In the genomic region with DNA sequence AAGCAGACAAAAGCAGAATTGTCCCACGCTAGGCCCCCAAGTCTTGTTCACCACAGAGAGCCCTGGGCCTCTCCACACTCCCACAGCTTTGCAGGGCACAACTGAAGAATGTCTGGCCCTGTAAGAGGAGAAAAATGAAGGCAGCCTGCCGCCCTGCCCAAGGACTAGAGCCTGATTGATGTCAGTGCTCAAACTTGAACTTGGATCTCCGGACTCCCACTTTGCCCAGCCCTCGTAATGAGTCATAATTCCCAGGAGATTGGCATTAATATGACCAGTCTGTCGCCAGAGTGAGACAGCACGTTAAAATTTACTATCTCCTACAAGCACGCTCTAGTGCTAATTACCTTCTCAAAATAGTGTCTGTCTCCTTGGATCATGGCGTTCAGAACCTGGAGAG, we compare ENCODE assay signal across 23 mouse cellular contexts. TPM values are rescaled to one million over a fixed set of nuclear protein-coding genes. Genes with fewer than 3 reads are reported as not detected.
DNase-seq lines count a peak whose midpoint lies in the region.
"Had no signal": no experiment of that assay in that cellular context is flagged by ENCODE, and none has a peak within 500 bp of the region (broad histone marks: within the 10 kb centered on the region; RNA-seq: fewer than 3 reads in every experiment).

No protein-coding gene starts in this region.

- H3K4me1 ChIP-seq in heart, embryonic 10.5 days, result peaks cover 8% of the 10 kb centered on the region; the same call in 1 of the 2 replicates
- H3K4me1 ChIP-seq: embryonic facial prominence, embryonic 15.5 days; heart, embryonic 15.5 days had no signal

- no peak overlapping the region for H3K27ac ChIP-seq in heart, embryonic 10.5 days
- H3K27ac ChIP-seq: embryonic facial prominence, embryonic 15.5 days; forebrain, embryonic 15.5 days; heart, embryonic 15.5 days had no signal

- H3K4me3 ChIP-seq in heart, embryonic 10.5 days, result no peak overlapping the region
- H3K4me3 ChIP-seq: embryonic facial prominence, embryonic 15.5 days; forebrain, embryonic 15.5 days; heart, embryonic 15.5 days had no signal

- H3K27me3 ChIP-seq in heart, embryonic 10.5 days (ENCODE audit: insufficient read depth, poor library complexity, severe bottlenecking), result no peaks in the 10 kb centered on the region
- H3K27me3 ChIP-seq: CH12.LX; embryonic facial prominence, embryonic 15.5 days; forebrain, embryonic 15.5 days; heart, embryonic 15.5 days had no signal

- no peaks in the 10 kb centered on the region for H3K9me3 ChIP-seq in heart, embryonic 10.5 days
- H3K9me3 ChIP-seq: embryonic facial prominence, embryonic 15.5 days; forebrain, embryonic 15.5 days; heart, embryonic 15.5 days had no signal

- 76% methylated on average over 8 of the region's 8 CpGs for WGBS in heart, embryonic 10.5 days

- DNase-seq in heart, embryonic 10.5 days (ENCODE audit: low spot score), result peak; percentile 60
- DNase-seq in heart, postnatal 4 days, result no peak
- DNase-seq in MN1 (ENCODE audit: low spot score), result peak; percentile 56
- DNase-seq in adrenal gland, postnatal 14 days, result peak; percentile 22
- no peak for DNase-seq in spleen, postnatal 14 days (ENCODE audit: low spot score in 2 of 2)
- DNase-seq in kidney, adult 18-20 months, result no peak
- DNase-seq: cerebellum, adult 2 months; cerebellum, postnatal 10 days; gastrocnemius, postnatal 36 days; heart, adult 18-20 months; heart, postnatal 14 days; kidney, adult 11 months had no signal

- H3K36me3 ChIP-seq in heart, embryonic 10.5 days, result no peaks in the 10 kb centered on the region
- H3K36me3 ChIP-seq: embryonic facial prominence, embryonic 15.5 days; forebrain, embryonic 15.5 days; heart, embryonic 15.5 days had no signal

RNA-seq across cellular contexts. Expression of a gene that starts 25.1 kb away (rescaled TPM):
- polyA plus RNA-seq in heart, embryonic 10.5 days (2016; fragmentation: Nextera tagmentation; extraction: Ambion mirVana), result not detected in 2 replicates
- total RNA-seq in heart, postnatal 4 days (2021), result not detected
- total RNA-seq in adrenal gland, postnatal 14 days (2021), result not detected in 2 replicates
- total RNA-seq: gastrocnemius, adult 8-10 months; gastrocnemius, postnatal 36 days; heart, adult 18-20 months; heart, postnatal 14 days had no signal
- polyA plus RNA-seq: cerebellum, adult 2 months; embryonic facial prominence, embryonic 11.5 days; embryonic facial prominence, embryonic 15.5 days; forebrain, embryonic 11.5 days; forebrain, embryonic 15.5 days; heart, embryonic 11.5 days; heart, embryonic 15.5 days; hindbrain, embryonic 11.5 days; hindbrain, embryonic 16.5 days; kidney, embryonic 14.5 days had no signal

RNA-seq across cellular contexts. Expression of a gene that starts 45.3 kb away (rescaled TPM):
- 56.8 and 67.8 TPM in 2 replicates for polyA plus RNA-seq in heart, embryonic 10.5 days (2016; fragmentation: Nextera tagmentation; extraction: Ambion mirVana)
- 10 to 100 TPM; 36.4 to 41.5 TPM for total RNA-seq in heart, postnatal 4 days (2021)
- 41.8 and 42.6 TPM in 2 replicates for total RNA-seq in adrenal gland, postnatal 14 days (2021)

Comparison
In these comparisons a context has a peak if more than half of its experiments do, and no peak if none do; other contexts are left out.
1. DNase-seq: peak in heart, embryonic 10.5 days (single experiment), MN1 (single experiment) and adrenal gland, postnatal 14 days (single experiment); none in heart, postnatal 4 days (single experiment), spleen, postnatal 14 days (0 of 2) and kidney, adult 18-20 months (single experiment).